Mouse (Mus musculus) thymus, postnatal 36 days (tissue): ENCODE results near the gene Dydc2.

Source experiments
- DNase-seq, 2 experiments: peaks; one replicate each; pipeline ENCODE4 v3.0.0; 2022; ENCODE audit warnings: mixed read lengths in 2 of 2

Gene Dydc2

GRCm38 (mm10) chr14:40999904-41000645 lies 68.9 kb downstream of the Dydc2 start:
- DNase-seq: no peak
